Mouse (Mus musculus): ENCODE results near the gene Olfr1079.

Olfr1079 gene

GRCm38 (mm10) chr2:86542380-86542779 is at the start of gene Olfr1079:
TSS of gene Olfr1079 (minus strand) at chr2:86542480.
- 40% methylated on average over 1 of the region's 1 CpGs for whole genome bisulfite sequencing

GRCm38 (mm10) chr2:86558135-86558534 is 15.9 kb upstream of the Olfr1079 start, which contains the start of gene Olfr1080:
TSS of gene Olfr1080 (minus strand) at chr2:86558235.

GRCm38 (mm10) chr2:86530991-86531390 is 11.3 kb downstream of the Olfr1079 start:
- 61% methylated on average over 1 of the region's 1 CpGs for WGBS

GRCm38 (mm10) chr2:86508161-86508560 is 34.1 kb downstream of the Olfr1079 start, which contains the start of gene Olfr1076:
TSS of gene Olfr1076 (plus strand) at chr2:86508461.
- 77% methylated on average over 1 of the region's 1 CpGs for WGBS

GRCm38 (mm10) chr2:86487286-86487685 is 55.0 kb downstream of the Olfr1079 start, which contains the start of gene Olfr228:
TSS of gene Olfr228 (minus strand) at chr2:86487386.
- WGBS, result 43% methylated on average over 1 of the region's 1 CpGs
